Mouse (Mus musculus) heart, embryonic 14.5 days (tissue): ENCODE data around the gene Ints14. TPM values are rescaled to one million over a fixed set of nuclear protein-coding genes. Genes with fewer than 3 reads are reported as not detected.

Experiments
- ATAC-seq: fragments of 200-750 bp; cut with Nextera tagmentation; 2 replicates; pipeline ENCODE4 v1.8.0; 2017; ENCODE audit warnings: low read depth, moderate TSS enrichment; ENCODE audit not compliant: insufficient number of reproducible peaks, insufficient read depth, low FRiP score
- H3K27ac ChIP-seq, 2 experiments: fragments of 200-500 bp in 1 of 2; fragments of 300-500 bp in 1 of 2; sonication (generic) in 1 of 2; replicated peaks in 1 of 2; 2 replicates each; pipeline ENCODE4 v1.5.1; 2012 to 2014; ENCODE audit warnings: low read depth in 2 of 2, low read length in 2 of 2, control low read depth in 1 of 2, mild to moderate bottlenecking in 1 of 2, mixed read lengths in 1 of 2; ENCODE audit not compliant: control insufficient read depth in 1 of 2, insufficient read depth in 1 of 2
- H3K27me3 ChIP-seq: fragments of 300-500 bp; sonication (generic); 2 replicates; pipeline ENCODE4 v1.6.1; 2014; ENCODE audit warnings: mild to moderate bottlenecking, low read length, control low read depth; ENCODE audit not compliant: control insufficient read depth, insufficient read depth
- H3K36me3 ChIP-seq: fragments of 300-500 bp; sonication (generic); 2 replicates; pipeline ENCODE4 v1.6.1; 2014; ENCODE audit warnings: mild to moderate bottlenecking, control low read depth, low read length, mixed read lengths; ENCODE audit not compliant: control insufficient read depth, insufficient read depth
- H3K4me1 ChIP-seq, 2 experiments: fragments of 200-500 bp in 1 of 2; fragments of 300-500 bp in 1 of 2; sonication (generic) in 1 of 2; 2 replicates each; pipeline ENCODE4 v1.6.1; 2012 to 2014; ENCODE audit warnings: low read length in 2 of 2, control low read depth in 1 of 2, mixed read lengths in 1 of 2; ENCODE audit not compliant: control insufficient read depth in 2 of 2, insufficient read depth in 2 of 2
- H3K4me2 ChIP-seq: fragments of 300-500 bp; sonication (generic); 2 replicates; pipeline ENCODE4 v1.6.1; 2014; ENCODE audit warnings: mild to moderate bottlenecking, low read length
- H3K4me3 ChIP-seq, 2 experiments: fragments of 200-500 bp in 1 of 2; fragments of 300-500 bp in 1 of 2; sonication (generic) in 1 of 2; 2 replicates each; pipeline ENCODE4 v1.5.1; 2012 to 2014; ENCODE audit warnings: low read length in 2 of 2, mild to moderate bottlenecking in 2 of 2, control low read depth in 1 of 2, low read depth in 1 of 2, moderate library complexity in 1 of 2; ENCODE audit not compliant: control insufficient read depth in 1 of 2, insufficient read depth in 1 of 2
- H3K9ac ChIP-seq: fragments of 300-500 bp; sonication (generic); 2 replicates; pipeline ENCODE4 v1.6.1; 2014; ENCODE audit warnings: mild to moderate bottlenecking, low read length
- H3K9me3 ChIP-seq: fragments of 300-500 bp; sonication (generic); 2 replicates; pipeline ENCODE4 v1.6.1; 2016; ENCODE audit warnings: low read length, control low read depth; ENCODE audit not compliant: control insufficient read depth
- WGBS: fragments of 180-500 bp; shearing (Covaris S2); extraction: QIAGEN DNeasy Blood & Tissue Kit; methylation state at CpG from one replicate; pipeline ENCODE4 v1.1.7; 2014; 5-methylcytosine and 5-hydroxymethylcytosine counted together
- polyA plus RNA-seq: library from polyadenylated mRNA; unstranded; fragments of >200 nt; fragmentation: Nextera tagmentation; extraction: Ambion mirVana; gene quantifications from 2 replicates; pipeline ENCODE4 v1.2.1, GENCODE M21; 2014

The Ints14 gene
- polyA plus RNA-seq, 1 experiment from 2014 or later: 39.0 TPM

- H3K4me3 ChIP-seq: no peak overlapping the region
- no peaks in the 10 kb centered on the region for H3K36me3 ChIP-seq
- no peak overlapping the region for H3K27ac ChIP-seq
- ATAC-seq: no peak
- no peaks in the 10 kb centered on the region for H3K27me3 ChIP-seq
- WGBS: 83% methylated on average over 2 of the region's 2 CpGs
- H3K9ac ChIP-seq: no peak overlapping the region
- peaks cover 19 to 22% of the 10 kb centered on the region in 2 experiments for H3K4me1 ChIP-seq
- no peak overlapping the region for H3K4me2 ChIP-seq
- no peaks in the 10 kb centered on the region for H3K9me3 ChIP-seq
These were observed 20.9 kb upstream of the Ints14 start for GRCm38 (mm10) chr9:64939790-64940189.

GRCm38 (mm10) chr9:64940731-64941346, 19.9 kb upstream of the Ints14 start:
- no peak overlapping the region for H3K9ac ChIP-seq
- peak overlapping the region in 1 of 2 experiments; percentile 41; a peak in 3 of 4 replicates for H3K27ac ChIP-seq
- WGBS: 54% methylated on average over 11 of the region's 11 CpGs
- H3K9me3 ChIP-seq: no peaks in the 10 kb centered on the region
- ATAC-seq: no peak
- 0 out of 2 replicates have a peak, but pooled peaks cover 3% of the 10 kb centered on the region for H3K27me3 ChIP-seq
- H3K4me2 ChIP-seq: no peak overlapping the region
- peaks cover 18 to 20% of the 10 kb centered on the region in 2 experiments for H3K4me1 ChIP-seq
- H3K4me3 ChIP-seq: no peak overlapping the region
- H3K36me3 ChIP-seq: no peaks in the 10 kb centered on the region

- no peak overlapping the region for H3K4me2 ChIP-seq
- peak overlapping the region in 1 of 2 experiments; percentile 20; a peak in 1 of 4 replicates for H3K27ac ChIP-seq
These were observed 19.1 kb upstream of the Ints14 start for GRCm38 (mm10) chr9:64941650-64942049.

GRCm38 (mm10) chr9:64943997-64944396, 16.7 kb upstream of the Ints14 start:
- Histone ChIP-seq H3K9me3 (no peaks in the 10 kb centered on the region), H3K27ac (no peak overlapping the region)

More at GRCm38 (mm10) chr9:64941650-64942049, 19.1 kb upstream of the Ints14 start:
- Histone ChIP-seq H3K9ac (no peak overlapping the region), H3K4me1 (peaks cover 16 to 18% of the 10 kb centered on the region in 2 experiments), H3K4me3 (no peak overlapping the region), H3K36me3 (no peaks in the 10 kb centered on the region), H3K9me3 (no peaks in the 10 kb centered on the region), H3K27me3 (0 out of 2 replicates have a peak, but pooled peaks cover 3% of the 10 kb centered on the region)
- WGBS: 82% methylated on average over 4 of the region's 4 CpGs
- ATAC-seq: no peak

GRCm38 (mm10) chr9:64947483-64948095, 13.1 kb upstream of the Ints14 start:
- Histone ChIP-seq H3K9me3 (no peaks in the 10 kb centered on the region), H3K4me2 (no peak overlapping the region), H3K4me1 (peaks cover 0 to 8% of the 10 kb centered on the region in 2 experiments; a peak in 1 of 4 replicates), H3K27me3 (peaks cover 30% of the 10 kb centered on the region), H3K27ac (no peak overlapping the region), H3K9ac (no peak overlapping the region), H3K36me3 (no peaks in the 10 kb centered on the region), H3K4me3 (no peak overlapping the region)
- ATAC-seq: no peak
- WGBS: 75% methylated on average over 9 of the region's 9 CpGs

More at GRCm38 (mm10) chr9:64943997-64944396, 16.7 kb upstream of the Ints14 start:
- WGBS: 28% methylated on average over 11 of the region's 11 CpGs
- no peak overlapping the region for H3K4me2 ChIP-seq
- ATAC-seq: no peak
- H3K27me3 ChIP-seq: 0 out of 2 replicates have a peak, but pooled peaks cover 3% of the 10 kb centered on the region
- H3K4me3 ChIP-seq: no peak overlapping the region
- no peak overlapping the region for H3K9ac ChIP-seq
- no peaks in the 10 kb centered on the region for H3K36me3 ChIP-seq
- peaks cover 9 to 14% of the 10 kb centered on the region in 2 experiments for H3K4me1 ChIP-seq

GRCm38 (mm10) chr9:64951161-64951657, 9.5 kb upstream of the Ints14 start, which contains the start of gene Slc24a1:
TSS of gene Slc24a1 (minus strand) at chr9:64951607.
- H3K27me3 ChIP-seq: peaks cover 38% of the 10 kb centered on the region
- no peak within 1 kb of the TSS for H3K9ac ChIP-seq
- no peak within 1 kb of the TSS for H3K27ac ChIP-seq
- ATAC-seq: no peak
- no peaks in the 10 kb centered on the region for H3K9me3 ChIP-seq
- no peak within 1 kb of the TSS for H3K4me2 ChIP-seq
- peaks cover 0 to 6% of the 10 kb centered on the region in 2 experiments; a peak in 1 of 4 replicates for H3K4me1 ChIP-seq
- H3K4me3 ChIP-seq: no peak within 1 kb of the TSS
- WGBS: 32% methylated on average over 11 of the region's 11 CpGs
- H3K36me3 ChIP-seq: no peaks in the 10 kb centered on the region

- ATAC-seq: no peak
- Histone ChIP-seq H3K4me2 (no peak overlapping the region), H3K27me3 (peaks cover 38% of the 10 kb centered on the region), H3K9ac (no peak overlapping the region), H3K27ac (no peak overlapping the region), H3K4me3 (no peak overlapping the region), H3K4me1 (peaks cover 0 to 6% of the 10 kb centered on the region in 2 experiments; a peak in 1 of 4 replicates), H3K36me3 (no peaks in the 10 kb centered on the region), H3K9me3 (no peaks in the 10 kb centered on the region)
- WGBS: 21% methylated on average over 5 of the region's 5 CpGs
These were observed 8.7 kb upstream of the Ints14 start for GRCm38 (mm10) chr9:64952055-64952454.
